Mouse (Mus musculus) small intestine, adult 2 months (tissue): Measurements from ENCODE around the gene Gm10647.
"Not testable (repeated sequence)": the region's sequence is repeated elsewhere in the genome, so short reads cannot be mapped to it uniquely, and the experiment has no call there.

Experiments used
- CTCF ChIP-seq: fragments of 200-500 bp; IDR thresholded peaks from 2 replicates; pipeline ENCODE4 v1.5.1; 2012; ENCODE audit warnings: low read depth, mild to moderate bottlenecking, control low read depth, inconsistent platforms, low read length, moderate library complexity, mixed read lengths; ENCODE audit not compliant: insufficient replicate concordance, insufficient read length; ENCODE audit errors: extremely low read depth
- POLR2A ChIP-seq: fragments of 200-500 bp; IDR thresholded peaks from 2 replicates; pipeline ENCODE4 v1.6.1; 2012; ENCODE audit warnings: low read depth, mild to moderate bottlenecking, control low read depth, inconsistent platforms, low read length, moderate library complexity

DNA sequence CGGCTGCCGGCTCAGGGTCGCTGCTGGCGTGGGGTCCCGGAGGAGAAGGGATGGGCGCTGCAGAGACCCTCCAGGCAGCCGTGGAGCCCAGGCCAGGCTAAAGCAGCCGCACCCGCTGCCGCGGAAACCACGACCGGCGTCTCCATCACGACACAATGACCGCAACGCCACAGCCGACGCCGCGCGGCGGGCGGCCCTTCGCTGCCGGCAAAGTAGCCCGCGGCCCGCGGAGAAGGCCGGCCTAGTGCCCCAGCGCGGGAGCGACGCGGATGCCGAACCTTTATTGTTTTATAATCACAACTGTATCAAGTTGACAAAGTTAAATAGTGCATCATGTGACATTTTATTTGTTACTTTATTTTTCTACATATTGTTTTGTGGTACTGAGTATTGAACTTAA is 9.1 kb downstream of the Gm10647 start:
- not testable (repeated sequence) for TF ChIP-seq POLR2A, CTCF
